Mouse (Mus musculus): ENCODE data around the gene Mef2d.

GRCm38 (mm10) chr3:88157771-88158597 lies 15.8 kb downstream of the Mef2d start:
- TF ChIP-seq GATA1 (IDR thresholded peaks at IDR 0.05; ENCODE audit: borderline replicate concordance, low read length) (no peak), FLI1 (IDR thresholded peaks at IDR 0.05; ENCODE audit: low read length) (no peak)
